Mouse (Mus musculus) thymus, adult 2 months (tissue): Measurements from ENCODE around the gene Nr2f2. TPM values are rescaled to one million over a fixed set of nuclear protein-coding genes. Genes with fewer than 3 reads are reported as not detected.

Source experiments
- DNase-seq: peaks from one replicate; pipeline ENCODE4 v3.0.0; 2021
- H3K27ac ChIP-seq: fragments of 200-500 bp; 2 replicates; pipeline ENCODE4 v1.5.1; 2012; ENCODE audit warnings: low read length, control low read depth; ENCODE audit not compliant: control insufficient read depth, insufficient read depth
- H3K27me3 ChIP-seq: fragments of 200-500 bp; 2 replicates; pipeline ENCODE4 v1.6.1; 2012; ENCODE audit warnings: mild to moderate bottlenecking, low read length, moderate library complexity, mixed read lengths; ENCODE audit not compliant: control insufficient read depth, insufficient read depth
- H3K36me3 ChIP-seq: fragments of 200-500 bp; 2 replicates; pipeline ENCODE4 v1.6.1; 2012; ENCODE audit warnings: mild to moderate bottlenecking, low read length, moderate library complexity; ENCODE audit not compliant: control insufficient read depth, insufficient read depth
- H3K4me1 ChIP-seq: fragments of 200-500 bp; replicated peaks from 2 replicates; pipeline ENCODE4 v1.6.1; 2012; ENCODE audit warnings: low read length; ENCODE audit not compliant: control insufficient read depth, insufficient read depth
- H3K4me3 ChIP-seq: fragments of 200-500 bp; 2 replicates; pipeline ENCODE4 v1.5.1; 2012; ENCODE audit warnings: mild to moderate bottlenecking, low read length, control low read depth, moderate library complexity; ENCODE audit not compliant: control insufficient read depth, insufficient read depth
- CTCF ChIP-seq: fragments of 200-500 bp; IDR thresholded peaks from 2 replicates; pipeline ENCODE4 v1.5.1; 2012; ENCODE audit warnings: mild to moderate bottlenecking, control low read depth, low read length, moderate library complexity, borderline replicate concordance; ENCODE audit not compliant: control insufficient read depth, poor library complexity, insufficient read depth; ENCODE audit errors: extremely low read depth
- POLR2A ChIP-seq: fragments of 200-500 bp; IDR thresholded peaks from 2 replicates; pipeline ENCODE4 v1.6.1; 2012; ENCODE audit warnings: mild to moderate bottlenecking, low read length, control low read depth, moderate library complexity; ENCODE audit not compliant: control insufficient read depth, poor library complexity, insufficient read depth; ENCODE audit errors: extremely low read depth
- WGBS: fragments of 180-500 bp; shearing (Covaris S2); methylation state at CpG from one replicate; pipeline ENCODE4 v1.1.7; 2018; 5-methylcytosine and 5-hydroxymethylcytosine counted together
- polyA plus RNA-seq: library from polyadenylated mRNA; depleted of rRNA; stranded (reverse); fragments of >200 nt; gene quantifications from 2 replicates; pipeline ENCODE4 v1.2.3, GENCODE M21; 2012

Gene Nr2f2
- polyA plus RNA-seq, 1 experiment, result 14.7 TPM

- no peak for TF ChIP-seq CTCF
- no peak for TF ChIP-seq POLR2A
- no peak for DNase-seq
- Histone ChIP-seq H3K4me1 (no peaks in the 10 kb centered on the region), H3K4me3 (no peak overlapping the region), H3K36me3 (no peaks in the 10 kb centered on the region), H3K27ac (no peak overlapping the region), H3K27me3 (no peaks in the 10 kb centered on the region)
- WGBS, result 65% methylated on average over 3 of the region's 3 CpGs
Measured at GRCm38 (mm10) chr7:70408814-70409213, 42.3 kb upstream of the Nr2f2 start.

GRCm38 (mm10) chr7:70407123-70407522, 40.6 kb upstream of the Nr2f2 start:
- TF ChIP-seq POLR2A (no peak), CTCF (no peak)
- Histone ChIP-seq H3K27ac (no peak overlapping the region), H3K4me1 (no peaks in the 10 kb centered on the region), H3K4me3 (no peak overlapping the region), H3K27me3 (no peaks in the 10 kb centered on the region), H3K36me3 (no peaks in the 10 kb centered on the region)
- 96% methylated on average over 11 of the region's 11 CpGs for WGBS
- DNase-seq, result no peak

DNA sequence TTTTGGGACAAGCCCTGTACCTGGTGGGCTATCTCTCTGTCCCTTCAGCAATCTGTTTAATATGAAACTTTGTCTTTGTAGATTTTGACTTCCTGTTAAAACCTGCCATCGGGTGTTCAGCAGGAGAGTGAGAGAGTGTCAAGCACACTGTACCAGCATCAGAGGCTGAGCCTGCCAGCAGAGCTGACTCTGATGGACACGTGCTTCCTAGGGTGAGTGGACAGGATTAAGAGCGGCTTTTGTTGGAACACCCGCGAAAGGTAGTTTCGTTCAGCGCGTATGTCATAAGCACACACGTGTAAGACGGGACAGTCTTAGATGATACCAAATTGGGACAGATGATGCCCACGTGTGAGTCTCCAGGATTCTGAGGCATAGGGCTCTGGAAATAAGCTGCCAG, 40.0 kb upstream of the Nr2f2 start:
- DNase-seq, result no peak
- Histone ChIP-seq H3K27ac (no peak overlapping the region), H3K4me3 (no peak overlapping the region), H3K27me3 (no peaks in the 10 kb centered on the region), H3K4me1 (no peaks in the 10 kb centered on the region), H3K36me3 (no peaks in the 10 kb centered on the region)
- TF ChIP-seq POLR2A, result no peak
- TF ChIP-seq CTCF, result no peak
- WGBS, result 92% methylated on average over 11 of the region's 11 CpGs

- DNase-seq, result no peak
- no peaks in the 10 kb centered on the region for H3K4me1 ChIP-seq
- TF ChIP-seq CTCF, result no peak
- TF ChIP-seq POLR2A, result no peak
- no peaks in the 10 kb centered on the region for H3K36me3 ChIP-seq
- 97% methylated on average over 2 of the region's 2 CpGs for WGBS
- no peak overlapping the region for H3K27ac ChIP-seq
- H3K27me3 ChIP-seq, result no peaks in the 10 kb centered on the region
- H3K4me3 ChIP-seq, result no peak overlapping the region
Measured at GRCm38 (mm10) chr7:70405466-70405865, 38.9 kb upstream of the Nr2f2 start.

DNA sequence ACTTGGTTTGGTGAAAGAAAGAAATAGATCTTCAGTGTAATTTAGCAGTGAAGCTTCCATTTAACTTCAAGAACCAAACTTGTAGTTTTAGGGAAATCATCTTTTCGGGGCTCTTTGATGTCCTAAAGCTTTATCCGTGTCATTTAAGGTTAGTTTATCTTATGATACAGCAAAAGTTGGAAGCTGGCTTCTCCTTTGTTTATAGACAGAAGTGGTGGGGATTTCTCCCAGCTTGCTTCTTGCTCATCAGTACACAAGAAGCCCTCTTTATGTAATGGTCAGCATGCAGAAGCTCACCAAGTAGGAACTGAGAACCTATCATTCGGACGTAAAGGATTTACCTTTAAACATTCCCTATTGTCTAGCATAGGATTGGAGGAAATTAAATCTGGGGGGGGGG, 16.3 kb upstream of the Nr2f2 start:
- no peak overlapping the region for H3K4me3 ChIP-seq
- no peak overlapping the region for H3K27ac ChIP-seq
- DNase-seq, result no peak
- TF ChIP-seq POLR2A (no peak), CTCF (no peak)
- no peaks in the 10 kb centered on the region for H3K36me3 ChIP-seq
- no peaks in the 10 kb centered on the region for H3K27me3 ChIP-seq
- H3K4me1 ChIP-seq, result no peaks in the 10 kb centered on the region
- WGBS, result 85% methylated on average over 4 of the region's 4 CpGs

DNA sequence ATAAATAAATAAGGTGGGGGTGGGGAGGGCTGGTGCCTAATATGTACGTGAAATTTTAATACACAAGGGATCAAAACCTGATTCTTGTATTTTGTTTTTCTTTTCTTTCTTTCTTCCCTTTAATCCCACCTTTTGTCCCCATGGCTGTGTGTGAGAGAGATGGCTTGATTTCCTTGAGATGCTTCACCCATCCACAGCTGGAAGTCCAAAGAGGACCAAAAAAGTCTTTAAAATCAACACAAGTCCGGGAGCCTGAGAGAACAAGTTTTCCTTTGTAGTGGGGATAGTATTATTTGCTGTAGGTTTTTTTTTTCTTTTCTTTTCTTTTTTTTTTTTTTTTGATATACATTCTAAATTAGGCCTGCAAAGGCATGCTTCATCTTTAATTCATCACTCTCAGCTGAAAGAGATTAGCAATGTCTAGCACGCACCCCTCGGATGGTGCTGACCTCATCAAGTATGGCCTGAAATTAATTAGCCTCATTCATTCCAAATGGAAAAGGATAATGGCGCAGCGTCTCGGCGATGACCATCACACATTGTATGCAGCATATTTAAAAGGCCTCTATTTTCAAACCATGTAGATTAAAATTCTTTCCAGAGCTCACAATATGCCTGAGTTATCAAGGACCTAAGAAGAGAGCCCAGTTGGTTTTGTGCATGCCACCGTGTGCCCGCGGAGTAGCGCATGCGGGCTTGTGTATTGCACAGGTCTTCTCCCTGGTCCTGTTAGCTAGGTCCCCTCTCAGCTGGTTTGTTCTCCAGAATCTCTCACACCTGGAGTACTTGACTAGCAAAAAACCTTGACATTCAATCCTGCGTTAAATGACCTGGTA, 15.1 kb upstream of the Nr2f2 start:
- Histone ChIP-seq H3K27me3 (no peaks in the 10 kb centered on the region), H3K4me3 (no peak overlapping the region), H3K36me3 (no peaks in the 10 kb centered on the region), H3K27ac (no peak overlapping the region), H3K4me1 (no peaks in the 10 kb centered on the region)
- 96% methylated on average over 14 of the region's 14 CpGs for WGBS
- TF ChIP-seq CTCF (no peak), POLR2A (no peak)
- no peak for DNase-seq
